Comparison of ENCODE assay signal across 10 mouse cellular contexts in the genomic region with DNA sequence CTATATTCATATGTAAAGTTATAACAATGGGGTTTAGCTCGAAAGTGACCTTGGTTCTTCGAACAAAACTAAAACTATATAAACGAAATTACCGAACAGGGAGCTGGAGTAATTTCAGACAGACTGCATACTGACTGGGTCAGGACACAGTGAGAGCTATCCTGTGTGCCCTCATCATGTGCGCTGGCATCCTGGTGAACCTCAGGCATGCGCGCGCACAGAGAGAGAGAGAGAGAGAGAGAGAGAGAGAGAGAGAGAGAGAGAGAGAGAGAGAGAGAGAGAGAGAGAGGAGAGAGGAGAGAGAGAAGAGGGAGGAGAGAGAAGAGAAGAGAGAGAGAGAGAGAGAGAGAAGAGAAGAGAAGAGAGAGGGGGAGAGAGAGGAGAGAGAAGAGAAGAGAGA. TPM values are rescaled to one million over a fixed set of nuclear protein-coding genes. Genes with fewer than 3 reads are reported as not detected.
"Had no signal": no experiment of that assay in that cellular context is flagged by ENCODE, and none has a peak within 500 bp of the region (broad histone marks: within the 10 kb centered on the region; RNA-seq: fewer than 3 reads in every experiment).

No protein-coding gene starts in this region.

- H3K27ac ChIP-seq: limb, embryonic 15.5 days; liver, embryonic 12.5 days; midbrain, embryonic 13.5 days; stomach, postnatal 0 days had no signal

- H3K4me2 ChIP-seq: limb, embryonic 15.5 days; midbrain, embryonic 13.5 days had no signal

- H3K9ac ChIP-seq: limb, embryonic 15.5 days; liver, embryonic 12.5 days; midbrain, embryonic 13.5 days had no signal

- H3K4me3 ChIP-seq: limb, embryonic 15.5 days; liver, embryonic 12.5 days; midbrain, embryonic 13.5 days had no signal

- H3K9me3 ChIP-seq: limb, embryonic 15.5 days; liver, embryonic 12.5 days; midbrain, embryonic 13.5 days had no signal

- H3K36me3 ChIP-seq: limb, embryonic 15.5 days; liver, embryonic 12.5 days; midbrain, embryonic 13.5 days had no signal

- H3K27me3 ChIP-seq: limb, embryonic 15.5 days; liver, embryonic 12.5 days; midbrain, embryonic 13.5 days had no signal

- H3K4me1 ChIP-seq: limb, embryonic 15.5 days; liver, embryonic 12.5 days; midbrain, embryonic 13.5 days had no signal

RNA-seq across cellular contexts. Expression of a gene that starts 3.9 kb away (rescaled TPM):
- polyA plus RNA-seq: kidney, embryonic 16.5 days; limb, embryonic 11.5 days; limb, embryonic 15.5 days; liver, embryonic 12.5 days; liver, embryonic 16.5 days; lung, embryonic 16.5 days; midbrain, embryonic 13.5 days; midbrain, postnatal 0 days; neural tube, embryonic 11.5 days had no signal

RNA-seq across cellular contexts. Expression of a gene that starts 28.1 kb away (rescaled TPM):
- polyA plus RNA-seq: limb, embryonic 11.5 days; limb, embryonic 15.5 days; lung, embryonic 16.5 days; midbrain, embryonic 13.5 days; neural tube, embryonic 11.5 days had no signal
